Mouse (Mus musculus) neutrophil, adult 83 days (primary cell): Measurements from ENCODE around the gene Cst11. TPM values are rescaled to one million over a fixed set of nuclear protein-coding genes. Genes with fewer than 3 reads are reported as not detected.

ENCODE experiments used
- total RNA-seq, 2 experiments: library from RNA; stranded (reverse); gene quantifications; one replicate each; pipeline ENCODE4 v1.2.4; 2023

The Cst11 gene
- not detected for total RNA-seq

DNA sequence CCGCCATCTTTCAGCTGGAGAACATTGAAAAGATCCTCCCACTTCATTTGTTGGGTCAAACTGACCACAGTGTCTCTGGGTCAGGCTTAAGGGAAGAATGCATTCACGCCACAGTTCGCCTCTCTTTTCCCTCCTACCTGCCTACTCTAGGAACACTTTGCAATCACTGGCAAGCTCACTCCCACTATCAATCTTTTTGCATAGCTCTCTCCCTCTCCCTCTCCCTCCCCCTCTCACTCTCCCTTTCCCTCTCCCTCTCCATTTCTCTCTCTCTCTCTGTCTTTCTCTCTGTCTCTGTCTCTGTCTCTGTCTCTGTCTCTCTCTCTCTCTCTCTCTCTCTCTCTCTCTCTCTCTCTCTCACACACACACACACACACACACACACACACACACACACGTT is at the start of gene Cst11:
Gene Cst11, minus strand, starts transcription at position 101 of the 400 bp plus-strand sequence.

DNA sequence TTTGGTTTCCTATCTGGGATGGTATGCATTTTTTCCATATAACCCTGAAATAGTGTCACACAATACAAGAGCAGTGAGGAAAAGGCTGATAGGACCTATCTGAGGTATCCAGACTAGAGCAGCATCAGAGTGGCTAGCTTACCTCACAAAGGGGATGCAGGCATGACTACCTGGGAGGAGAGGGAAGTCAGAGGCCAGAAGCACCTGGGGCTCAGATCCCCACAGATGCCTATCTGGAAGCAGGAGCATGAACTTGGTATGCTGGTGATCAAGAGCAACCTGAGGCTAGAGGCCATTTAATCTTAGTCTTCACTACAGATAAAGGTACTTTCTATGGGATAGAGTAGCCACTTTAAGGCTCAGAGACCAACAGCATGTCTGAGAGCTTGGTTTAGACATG is 48.6 kb upstream of the Cst11 start, which contains the start of gene Cst13:
Gene Cst13, plus strand, starts transcription at position 173 of the 400 bp plus-strand sequence.

DNA sequence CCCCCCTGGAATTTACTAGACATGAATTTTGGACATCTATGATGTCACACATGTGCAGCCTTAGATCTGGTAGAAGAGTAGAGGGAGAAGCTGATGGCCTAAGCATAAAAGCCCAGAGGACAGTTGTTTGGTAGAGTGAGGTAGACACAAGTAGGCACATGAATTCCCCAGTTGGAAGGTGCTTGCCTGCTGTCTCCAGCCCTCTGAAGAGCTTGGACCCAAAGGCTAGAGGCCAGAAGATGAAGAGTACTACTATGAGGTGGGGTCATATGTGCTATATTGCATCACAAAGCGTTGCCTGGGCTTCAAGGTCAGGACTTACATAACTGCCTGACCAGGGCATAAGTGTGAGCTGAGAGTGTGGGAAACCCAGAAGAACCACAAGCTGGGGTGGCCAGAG is 27.2 kb upstream of the Cst11 start, which contains the start of gene Cst8:
Gene Cst8, plus strand, starts transcription at position 301 of the 400 bp plus-strand sequence.

DNA sequence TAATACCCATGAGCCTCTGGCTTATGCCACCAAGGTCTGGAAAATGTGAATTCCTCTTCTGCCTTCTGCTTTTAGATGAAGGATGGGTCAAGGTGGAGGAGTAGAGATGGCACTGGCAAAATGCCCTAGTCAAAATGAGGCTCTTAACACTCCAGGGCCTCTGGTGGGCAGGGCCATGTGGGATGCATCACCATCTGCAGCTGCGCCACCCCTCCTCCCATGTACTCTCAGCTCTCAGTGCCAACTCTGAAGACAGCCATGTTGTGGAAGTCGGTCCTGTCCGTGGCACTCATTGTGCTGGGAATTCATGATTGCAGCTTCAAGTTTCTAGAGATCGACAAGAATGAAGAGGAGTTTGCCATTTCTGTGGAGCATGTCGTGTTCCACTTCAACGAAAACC is 17.8 kb upstream of the Cst11 start, which contains the start of gene Cst12:
Gene Cst12, plus strand, starts transcription at position 220 of the 400 bp plus-strand sequence.

DNA sequence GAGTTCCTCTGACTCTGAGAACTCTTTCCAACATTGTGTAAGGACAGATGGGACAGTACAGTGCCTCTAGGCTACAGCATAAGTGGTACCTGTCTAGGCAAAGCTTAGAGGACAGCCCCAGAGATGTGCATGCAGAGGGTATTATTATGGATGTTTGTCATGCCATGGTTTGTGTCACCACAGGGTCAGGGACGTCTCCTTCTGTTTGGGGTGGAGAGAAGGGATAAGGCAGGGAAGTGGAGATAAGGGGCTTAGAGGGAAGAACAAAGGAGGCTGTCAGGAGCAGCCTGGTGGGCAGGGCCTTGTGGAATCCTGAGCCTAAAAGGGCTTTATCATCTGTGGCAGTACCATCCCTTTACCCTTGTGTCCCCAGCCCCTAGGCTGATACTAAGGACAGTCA is 10.4 kb upstream of the Cst11 start, which contains the start of gene 8030411F24Rik:
Gene 8030411F24Rik, plus strand, starts transcription at position 301 of the 400 bp plus-strand sequence.

DNA sequence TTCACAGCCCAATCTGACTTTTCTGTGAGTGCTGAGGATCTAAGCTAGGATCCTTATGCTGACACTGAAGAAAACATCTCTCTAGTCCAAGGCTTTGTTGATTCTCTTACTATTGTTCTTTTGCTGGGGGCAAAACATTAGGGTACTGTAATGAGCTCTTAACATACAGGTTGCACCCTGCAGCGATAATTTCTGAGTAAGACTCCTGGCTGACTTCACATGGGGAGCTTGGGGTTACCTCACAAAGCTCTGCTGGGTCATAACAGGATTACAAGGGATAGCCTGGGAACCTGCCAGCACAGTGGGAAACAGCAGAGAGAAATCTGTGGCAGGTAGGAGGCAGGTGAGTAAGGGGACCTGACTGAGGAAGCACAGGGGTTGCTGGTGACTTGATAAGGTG is 21.2 kb downstream of the Cst11 start, which contains the start of gene Cstl1:
Gene Cstl1, plus strand, starts transcription at position 301 of the 400 bp plus-strand sequence.

GRCm38 (mm10) chr2:148732327-148733000 is 38.8 kb downstream of the Cst11 start, which contains the start of gene Napb:
Gene Napb (minus strand): TSS chr2:148732467.

Other genes starting within 250 kb of the Cst11 start
- 10 to 100 TPM; 27.3 to 28.1 TPM for gene Nxt1, start 98.9 kb downstream of the Cst11 start, total RNA-seq
- gene Gzf1, start 90.5 kb downstream of the Cst11 start, total RNA-seq: 10 to 100 TPM; 15.2 to 15.5 TPM
- 1 to 10 TPM; 1.5 to 2.3 TPM for gene Napb, start 39.0 kb downstream of the Cst11 start, total RNA-seq
- gene Cstl1, start 21.1 kb downstream of the Cst11 start, total RNA-seq: not detected
- gene 8030411F24Rik, start 10.5 kb upstream of the Cst11 start, total RNA-seq: not detected
- gene Cst12, start 17.9 kb upstream of the Cst11 start, total RNA-seq: not detected
- gene Cst8, start 27.3 kb upstream of the Cst11 start, total RNA-seq: not detected
- not detected for gene Cst13, start 48.6 kb upstream of the Cst11 start, total RNA-seq
- gene Cst9, start 63.6 kb upstream of the Cst11 start, total RNA-seq: not detected
- not detected for gene 9230104L09Rik, start 93.5 kb upstream of the Cst11 start, total RNA-seq
- 100 to 1,000 TPM; 600 to 630 TPM for gene Cst3, start 104.2 kb upstream of the Cst11 start, total RNA-seq
- gene Gm1330, start 231.8 kb upstream of the Cst11 start, total RNA-seq: not detected
- not detected for gene Gm10750, start 245.7 kb upstream of the Cst11 start, total RNA-seq